Mouse (Mus musculus) erythroblast, embryonic 14.5 days (primary cell): ENCODE measurements around the gene Mob3a.

Source experiments
- GATA1 ChIP-seq: IDR thresholded peaks from 2 replicates; pipeline ENCODE4 v1.6.1; 2012; ENCODE audit warnings: low read length, inconsistent platforms, mixed read lengths
- TAL1 ChIP-seq: IDR thresholded peaks from 3 replicates; pipeline ENCODE4 v1.6.1; 2012; ENCODE audit warnings: low read length, inconsistent platforms, mixed read lengths

GRCm38 (mm10) chr10:80656130-80656862 lies 45.5 kb downstream of the Mob3a start:
- no peak for TF ChIP-seq GATA1
- no peak for TF ChIP-seq TAL1
